Mouse (Mus musculus): Measurements from ENCODE around the gene Dmrtb1. TPM values are rescaled to one million over a fixed set of nuclear protein-coding genes. Genes with fewer than 3 reads are reported as not detected.

Gene Dmrtb1
- total RNA-seq, 1 experiment = 1.7 TPM

GRCm38 (mm10) chr4:107673638-107674321 lies 10.2 kb downstream of the Dmrtb1 start:
- peak; percentile 73 for DNase-seq (ENCODE audit: low read depth, low spot score)
- Histone ChIP-seq H3K4me3 (ENCODE audit: insufficient read depth in 1 of 2, low read depth in 1 of 2, low read length in 2 of 2, poor library complexity in 1 of 2, severe bottlenecking in 1 of 2) (no peak overlapping the region), H3K27ac (ENCODE audit: insufficient read depth, low read depth, low read length, poor library complexity, severe bottlenecking) (no peak overlapping the region), H3K4me1 (ENCODE audit: control insufficient read depth in 2 of 2, insufficient read depth in 2 of 2, low read length in 2 of 2, poor library complexity in 1 of 2) (no peaks in the 10 kb centered on the region), H3K9me3 (ENCODE audit: control insufficient read depth, insufficient read depth, low read depth, low read length) (no peaks in the 10 kb centered on the region), H3K36me3 (ENCODE audit: control insufficient read depth, insufficient read depth, low read length, poor library complexity, severe bottlenecking) (no peaks in the 10 kb centered on the region), H3K9ac (ENCODE audit: insufficient read depth, low read depth, low read length, poor library complexity, severe bottlenecking) (no peak overlapping the region)
- in situ Hi-C loops (cut with MboI; ENCODE audit: low sequenced_read_pairs in 2 of 2, unreplicated experiment in 2 of 2) = no loop called here
- no peak for TF ChIP-seq MAFK (IDR thresholded peaks at IDR 0.05; ENCODE audit: insufficient read depth, low read depth, low read length)
- no peak for TF ChIP-seq ZNF384 (IDR thresholded peaks at IDR 0.05; ENCODE audit: low read depth, low read length)

GRCm38 (mm10) chr4:107670731-107671130 lies 13.3 kb downstream of the Dmrtb1 start:
- Histone ChIP-seq H3K9me3 (ENCODE audit: control insufficient read depth, insufficient read depth, low read depth, low read length) (no peaks in the 10 kb centered on the region), H3K27ac (ENCODE audit: insufficient read depth, low read depth, low read length, poor library complexity, severe bottlenecking) (no peak overlapping the region), H3K9ac (ENCODE audit: insufficient read depth, low read depth, low read length, poor library complexity, severe bottlenecking) (no peak overlapping the region), H3K4me1 (ENCODE audit: control insufficient read depth in 2 of 2, insufficient read depth in 2 of 2, low read length in 2 of 2, poor library complexity in 1 of 2) (no peaks in the 10 kb centered on the region), H3K4me3 (ENCODE audit: insufficient read depth in 1 of 2, low read depth in 1 of 2, low read length in 2 of 2, poor library complexity in 1 of 2, severe bottlenecking in 1 of 2) (no peak overlapping the region), H3K36me3 (ENCODE audit: control insufficient read depth, insufficient read depth, low read length, poor library complexity, severe bottlenecking) (no peaks in the 10 kb centered on the region)
- no peak for DNase-seq (ENCODE audit: low read depth, low spot score)
- TF ChIP-seq HCFC1 (IDR thresholded peaks at IDR 0.05; ENCODE audit: borderline replicate concordance, insufficient read depth, low read length) = no peak
- no peak for TF ChIP-seq ZNF384 (IDR thresholded peaks at IDR 0.05; ENCODE audit: low read depth, low read length)
- TF ChIP-seq ZC3H11A (IDR thresholded peaks at IDR 0.05; ENCODE audit: borderline replicate concordance, low read depth, low read length) = no peak
- in situ Hi-C loops (cut with MboI; ENCODE audit: low sequenced_read_pairs in 2 of 2, unreplicated experiment in 2 of 2) = no loop called here

- in situ Hi-C loops (cut with MboI; ENCODE audit: low sequenced_read_pairs in 2 of 2, unreplicated experiment in 2 of 2) = no loop called here
- no peak overlapping the region for H3K27ac ChIP-seq (ENCODE audit: insufficient read depth, low read depth, low read length, poor library complexity, severe bottlenecking)
These were observed 15.5 kb downstream of the Dmrtb1 start for GRCm38 (mm10) chr4:107668514-107668913.

GRCm38 (mm10) chr4:107660649-107661048 lies 23.4 kb downstream of the Dmrtb1 start:
- TF ChIP-seq HCFC1 (IDR thresholded peaks at IDR 0.05; ENCODE audit: borderline replicate concordance, insufficient read depth, low read length) = no peak
- no peak for TF ChIP-seq ZC3H11A (IDR thresholded peaks at IDR 0.05; ENCODE audit: borderline replicate concordance, low read depth, low read length)
- TF ChIP-seq ZNF384 (IDR thresholded peaks at IDR 0.05; ENCODE audit: low read depth, low read length) = no peak
- no peak for TF ChIP-seq CHD2 (IDR thresholded peaks at IDR 0.05; ENCODE audit: low read depth, low read length)
- no peak for TF ChIP-seq MAFK (IDR thresholded peaks at IDR 0.05; ENCODE audit: insufficient read depth, low read depth, low read length)
- Histone ChIP-seq H3K27ac (ENCODE audit: insufficient read depth, low read depth, low read length, poor library complexity, severe bottlenecking) (no peak overlapping the region), H3K4me3 (ENCODE audit: insufficient read depth in 1 of 2, low read depth in 1 of 2, low read length in 2 of 2, poor library complexity in 1 of 2, severe bottlenecking in 1 of 2) (no peak overlapping the region), H3K36me3 (ENCODE audit: control insufficient read depth, insufficient read depth, low read length, poor library complexity, severe bottlenecking) (no peaks in the 10 kb centered on the region), H3K9me3 (ENCODE audit: control insufficient read depth, insufficient read depth, low read depth, low read length) (no peaks in the 10 kb centered on the region), H3K4me1 (ENCODE audit: control insufficient read depth in 2 of 2, insufficient read depth in 2 of 2, low read length in 2 of 2, poor library complexity in 1 of 2) (no peaks in the 10 kb centered on the region), H3K9ac (ENCODE audit: insufficient read depth, low read depth, low read length, poor library complexity, severe bottlenecking) (no peak overlapping the region)
- in situ Hi-C loops (cut with MboI; ENCODE audit: low sequenced_read_pairs in 2 of 2, unreplicated experiment in 2 of 2) = no loop called here
- no peak for DNase-seq (ENCODE audit: low read depth, low spot score)

More at GRCm38 (mm10) chr4:107668514-107668913, 15.5 kb downstream of the Dmrtb1 start:
- Histone ChIP-seq H3K9ac (ENCODE audit: insufficient read depth, low read depth, low read length, poor library complexity, severe bottlenecking) (no peak overlapping the region), H3K4me1 (ENCODE audit: control insufficient read depth in 2 of 2, insufficient read depth in 2 of 2, low read length in 2 of 2, poor library complexity in 1 of 2) (no peaks in the 10 kb centered on the region), H3K4me3 (ENCODE audit: insufficient read depth in 1 of 2, low read depth in 1 of 2, low read length in 2 of 2, poor library complexity in 1 of 2, severe bottlenecking in 1 of 2) (no peak overlapping the region), H3K36me3 (ENCODE audit: control insufficient read depth, insufficient read depth, low read length, poor library complexity, severe bottlenecking) (no peaks in the 10 kb centered on the region), H3K9me3 (ENCODE audit: control insufficient read depth, insufficient read depth, low read depth, low read length) (no peaks in the 10 kb centered on the region)
- TF ChIP-seq ZC3H11A (IDR thresholded peaks at IDR 0.05; ENCODE audit: borderline replicate concordance, low read depth, low read length) (no peak), ZNF384 (IDR thresholded peaks at IDR 0.05; ENCODE audit: low read depth, low read length) (no peak), MAFK (IDR thresholded peaks at IDR 0.05; ENCODE audit: insufficient read depth, low read depth, low read length) (no peak), HCFC1 (IDR thresholded peaks at IDR 0.05; ENCODE audit: borderline replicate concordance, insufficient read depth, low read length) (no peak), CHD2 (IDR thresholded peaks at IDR 0.05; ENCODE audit: low read depth, low read length) (no peak)
- DNase-seq (ENCODE audit: low read depth, low spot score) = no peak

- Histone ChIP-seq H3K9ac (ENCODE audit: insufficient read depth, low read depth, low read length, poor library complexity, severe bottlenecking) (no peak overlapping the region), H3K9me3 (ENCODE audit: control insufficient read depth, insufficient read depth, low read depth, low read length) (no peaks in the 10 kb centered on the region), H3K27ac (ENCODE audit: insufficient read depth, low read depth, low read length, poor library complexity, severe bottlenecking) (no peak overlapping the region), H3K4me1 (ENCODE audit: control insufficient read depth in 2 of 2, insufficient read depth in 2 of 2, low read length in 2 of 2, poor library complexity in 1 of 2) (peaks cover 0 to 7% of the 10 kb centered on the region in 2 experiments; a peak in 1 of 4 replicates), H3K36me3 (ENCODE audit: control insufficient read depth, insufficient read depth, low read length, poor library complexity, severe bottlenecking) (no peaks in the 10 kb centered on the region), H3K4me3 (ENCODE audit: insufficient read depth in 1 of 2, low read depth in 1 of 2, low read length in 2 of 2, poor library complexity in 1 of 2, severe bottlenecking in 1 of 2) (no peak overlapping the region)
- no peak for TF ChIP-seq HCFC1 (IDR thresholded peaks at IDR 0.05; ENCODE audit: borderline replicate concordance, insufficient read depth, low read length)
- no peak for TF ChIP-seq MAFK (IDR thresholded peaks at IDR 0.05; ENCODE audit: insufficient read depth, low read depth, low read length)
- TF ChIP-seq ZC3H11A (IDR thresholded peaks at IDR 0.05; ENCODE audit: borderline replicate concordance, low read depth, low read length) = no peak
- no peak for TF ChIP-seq CHD2 (IDR thresholded peaks at IDR 0.05; ENCODE audit: low read depth, low read length)
- no peak for TF ChIP-seq ZNF384 (IDR thresholded peaks at IDR 0.05; ENCODE audit: low read depth, low read length)
- DNase-seq (ENCODE audit: low read depth, low spot score) = no peak
- in situ Hi-C loops (cut with MboI; ENCODE audit: low sequenced_read_pairs in 2 of 2, unreplicated experiment in 2 of 2) = no loop called here
These were observed 30.8 kb downstream of the Dmrtb1 start for GRCm38 (mm10) chr4:107653280-107653643.

Data from ES-E14 (cell line).